21 mouse cellular contexts compared by ENCODE assay signal in the genomic region with DNA sequence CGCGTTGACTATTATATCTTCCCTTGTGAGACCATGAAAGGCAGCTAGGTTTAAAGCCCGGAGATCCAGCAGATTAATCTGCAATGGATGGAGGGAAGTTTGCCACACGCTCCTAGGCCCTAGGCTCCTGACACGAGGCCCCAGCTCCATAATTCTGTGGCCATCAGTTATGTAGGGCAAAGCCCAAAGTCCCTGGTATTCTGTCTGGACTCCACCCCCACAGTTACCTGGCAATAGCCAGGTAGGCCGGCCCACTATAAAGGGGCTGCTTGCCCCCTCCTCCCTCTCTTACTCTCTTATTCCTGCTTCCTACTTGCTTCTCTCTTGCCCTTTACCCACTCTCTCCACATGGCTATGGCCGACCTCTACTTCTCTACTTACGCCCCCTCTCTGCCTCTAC. TPM values are rescaled to one million over a fixed set of nuclear protein-coding genes. Genes with fewer than 3 reads are reported as not detected.
DNase-seq lines count a peak whose midpoint lies in the region; ATAC-seq and TF ChIP-seq lines count a peak whose summit lies in the region.
"Had no signal": no experiment of that assay in that cellular context is flagged by ENCODE, and none has a peak within 500 bp of the region (broad histone marks: within the 10 kb centered on the region; RNA-seq: fewer than 3 reads in every experiment).

No protein-coding gene starts in this region.

- H3K9me3 ChIP-seq in E14TG2a.4 (ENCODE audit: low read length): no peaks in the 10 kb centered on the region
- H3K9me3 ChIP-seq in hindbrain, postnatal 0 days (ENCODE audit: low read length): no peaks in the 10 kb centered on the region
- H3K9me3 ChIP-seq: embryonic facial prominence, embryonic 10.5 days; embryonic facial prominence, embryonic 12.5 days; forebrain, embryonic 13.5 days; forebrain, embryonic 15.5 days; G1E had no signal

- 90% methylated on average over 8 of the region's 8 CpGs for WGBS in kidney, adult 2 months
- WGBS in hindbrain, postnatal 0 days: 95% methylated on average over 8 of the region's 8 CpGs

- peaks cover 7% of the 10 kb centered on the region; the same call in 1 of the 2 replicates for H3K4me1 ChIP-seq in kidney, adult 2 months (ENCODE audit: control insufficient read depth, insufficient read depth, low read length)
- peaks cover 50% of the 10 kb centered on the region for H3K4me1 ChIP-seq in E14TG2a.4 (replicated peaks; ENCODE audit: low read depth, low read length)
- no peaks in the 10 kb centered on the region for H3K4me1 ChIP-seq in hindbrain, postnatal 0 days (ENCODE audit: insufficient read depth, low read length)

- no peak overlapping the region for H3K4me2 ChIP-seq in hindbrain, postnatal 0 days (ENCODE audit: low read depth, low read length)
- H3K4me2 ChIP-seq: embryonic facial prominence, embryonic 12.5 days; forebrain, embryonic 13.5 days; forebrain, embryonic 15.5 days had no signal

- DNase-seq in kidney, adult 2 months: peak; percentile 62
- no peak for DNase-seq in kidney, postnatal 4 days
- peak; percentile 20 to 59 for DNase-seq in kidney, postnatal 25 days
- no peak for DNase-seq in kidney, adult 11 months
- DNase-seq in hindbrain, postnatal 0 days (ENCODE audit: low spot score): no peak
- DNase-seq: adrenal gland, adult 8-10 months; adrenal gland, postnatal 14 days; adrenal gland, postnatal 36 days; cerebellum, adult 11-12 months; cerebellum, adult 2 months; cerebellum, adult 9-10 months; cerebellum, postnatal 10 days; cerebellum, postnatal 25 days had no signal

- TF ChIP-seq CTCF in kidney, adult 2 months (conservative IDR thresholded peaks at IDR 0.05; ENCODE audit: insufficient read depth, insufficient read length, low read depth, low read length): no peak
- TF ChIP-seq CTCF in E14TG2a.4 (conservative IDR thresholded peaks at IDR 0.05; ENCODE audit: low read length): no peak
- TF ChIP-seq CTCF in hindbrain, postnatal 0 days (IDR thresholded peaks at IDR 0.05; ENCODE audit: low read depth): no peak

- no peak for TF ChIP-seq POLR2A in kidney, adult 2 months (IDR thresholded peaks at IDR 0.05; ENCODE audit: low read depth, low read length)

- H3K27me3 ChIP-seq in kidney, adult 2 months (replicated peaks; ENCODE audit: control insufficient read depth, insufficient read depth, low read length): no peaks in the 10 kb centered on the region
- H3K27me3 ChIP-seq in E14TG2a.4 (ENCODE audit: insufficient read depth, low read length): peaks cover 7% of the 10 kb centered on the region
- H3K27me3 ChIP-seq in hindbrain, postnatal 0 days (ENCODE audit: insufficient read depth, low read length): no peaks in the 10 kb centered on the region
- H3K27me3 ChIP-seq: embryonic facial prominence, embryonic 12.5 days; forebrain, embryonic 13.5 days; forebrain, embryonic 15.5 days; Patski had no signal

- no peak overlapping the region for H3K27ac ChIP-seq in kidney, adult 2 months (ENCODE audit: insufficient read depth, low read depth, low read length)
- H3K27ac ChIP-seq in hindbrain, postnatal 0 days: no peak overlapping the region
- H3K27ac ChIP-seq: embryonic facial prominence, embryonic 10.5 days; embryonic facial prominence, embryonic 12.5 days; forebrain, embryonic 13.5 days; forebrain, embryonic 15.5 days had no signal

- no peak overlapping the region for H3K4me3 ChIP-seq in kidney, adult 2 months (ENCODE audit: insufficient read depth, low read depth, low read length)
- peak overlapping the region; percentile 6; the same call in 1 of the 2 replicates for H3K4me3 ChIP-seq in E14TG2a.4 (replicated peaks; ENCODE audit: low read length)
- H3K4me3 ChIP-seq in hindbrain, postnatal 0 days (ENCODE audit: low read length): no peak overlapping the region
- H3K4me3 ChIP-seq: embryonic facial prominence, embryonic 10.5 days; embryonic facial prominence, embryonic 12.5 days; forebrain, embryonic 13.5 days; forebrain, embryonic 15.5 days had no signal

- H3K36me3 ChIP-seq in kidney, adult 2 months (ENCODE audit: control insufficient read depth, insufficient read depth, low read length): no peaks in the 10 kb centered on the region
- H3K36me3 ChIP-seq in E14TG2a.4 (ENCODE audit: insufficient read depth, low read length): peaks cover 28% of the 10 kb centered on the region
- H3K36me3 ChIP-seq in hindbrain, postnatal 0 days (ENCODE audit: insufficient read depth, low read length): no peaks in the 10 kb centered on the region
- H3K36me3 ChIP-seq: forebrain, embryonic 15.5 days had no signal

- no peak for ATAC-seq in hindbrain, postnatal 0 days
- ATAC-seq: activated CD4-positive, CD25-positive, alpha-beta regulatory T cell, adult 4 months; forebrain, embryonic 13.5 days; forebrain, embryonic 15.5 days; Patski had no signal

- H3K9ac ChIP-seq in hindbrain, postnatal 0 days (replicated peaks; ENCODE audit: low read length): no peak overlapping the region
- H3K9ac ChIP-seq: embryonic facial prominence, embryonic 12.5 days; forebrain, embryonic 13.5 days; forebrain, embryonic 15.5 days had no signal

RNA-seq across cellular contexts. Expression of a gene that starts 2.9 kb away (rescaled TPM):
- 10.9 and 11.2 TPM in 2 replicates for polyA plus RNA-seq in kidney, adult 2 months (2012; rRNA removed)
- total RNA-seq in hindbrain, postnatal 0 days (2014; rRNA removed): 1.8 and 5.0 TPM in 2 replicates
- 0.94 and 1.8 TPM in 2 replicates for polyA plus RNA-seq in hindbrain, postnatal 0 days (2015; fragmentation: Nextera tagmentation; extraction: Ambion mirVana)

Comparison
In these comparisons a context has a peak if more than half of its experiments do, and no peak if none do; other contexts are left out.
1. DNase-seq: peak in kidney, adult 2 months (single experiment) and kidney, postnatal 25 days (2 of 2); none in kidney, postnatal 4 days (0 of 2), kidney, adult 11 months (single experiment) and hindbrain, postnatal 0 days (single experiment).